Mouse (Mus musculus) lung, postnatal 0 days (tissue): ENCODE data around the gene Col9a1.

Experiments
- CTCF ChIP-seq: IDR thresholded peaks from 2 replicates; pipeline ENCODE4 v1.5.1; 2016; ENCODE audit warnings: antibody characterized with exemption, mild to moderate bottlenecking
- EP300 ChIP-seq: IDR thresholded peaks from 2 replicates; pipeline ENCODE4 v1.6.1; 2016; ENCODE audit warnings: antibody characterized with exemption, mild to moderate bottlenecking, control low read depth

GRCm38 (mm10) chr1:24184981-24185380, 7.6 kb downstream of the Col9a1 start:
- TF ChIP-seq EP300 (no peak), CTCF (no peak)
